Mouse (Mus musculus) olfactory bulb, adult 2 months (tissue): ENCODE measurements around the gene Enox1. TPM values are rescaled to one million over a fixed set of nuclear protein-coding genes. Genes with fewer than 3 reads are reported as not detected.

Experiments used
- H3K27ac ChIP-seq: fragments of 200-500 bp; 2 replicates; pipeline ENCODE4 v1.5.1; 2012; ENCODE audit warnings: low read depth, low read length; ENCODE audit not compliant: insufficient read depth
- H3K4me1 ChIP-seq: fragments of 200-500 bp; 2 replicates; pipeline ENCODE4 v1.6.1; 2012; ENCODE audit warnings: low read length; ENCODE audit not compliant: control insufficient read depth, insufficient read depth
- H3K4me3 ChIP-seq: fragments of 200-500 bp; 2 replicates; pipeline ENCODE4 v1.5.1; 2012; ENCODE audit warnings: mild to moderate bottlenecking, low read depth, low read length, moderate library complexity; ENCODE audit not compliant: insufficient read depth
- CTCF ChIP-seq: fragments of 200-500 bp; IDR thresholded peaks from 2 replicates; pipeline ENCODE4 v1.5.1; 2012; ENCODE audit warnings: low read depth, mild to moderate bottlenecking, low read length, moderate library complexity; ENCODE audit not compliant: insufficient read depth
- POLR2A ChIP-seq: fragments of 200-500 bp; IDR thresholded peaks from 2 replicates; pipeline ENCODE4 v1.6.1; 2012; ENCODE audit warnings: mild to moderate bottlenecking, low read depth, low read length, moderate library complexity; ENCODE audit not compliant: insufficient read depth
- WGBS: fragments of 180-500 bp; shearing (Covaris S2); methylation state at CpG from one replicate; pipeline ENCODE4 v1.1.7; 2018; 5-methylcytosine and 5-hydroxymethylcytosine counted together
- polyA plus RNA-seq: library from polyadenylated mRNA; stranded (reverse); fragments of >200 nt; gene quantifications from 2 replicates; pipeline ENCODE4 v1.2.4, GENCODE M21; 2012; ENCODE audit warnings: low replicate concordance; ENCODE audit not compliant: missing spikeins, insufficient read depth, insufficient read length

The Enox1 gene
- polyA plus RNA-seq, 1 experiment: not detected

- no peak for TF ChIP-seq CTCF
- no peak for TF ChIP-seq POLR2A
- 64% methylated on average over 13 of the region's 13 CpGs for WGBS
- Histone ChIP-seq H3K4me1 (peaks cover 18% of the 10 kb centered on the region), H3K4me3 (no peak overlapping the region), H3K27ac (no peak overlapping the region)
Observed at GRCm38 (mm10) chr14:77180753-77181374, 24.3 kb downstream of the Enox1 start.

- H3K4me1 ChIP-seq: peaks cover 11% of the 10 kb centered on the region
- H3K27ac ChIP-seq: no peak overlapping the region
- TF ChIP-seq CTCF (no peak), POLR2A (no peak)
- no peak overlapping the region for H3K4me3 ChIP-seq
- 91% methylated on average over 5 of the region's 5 CpGs for WGBS
Observed at GRCm38 (mm10) chr14:77183491-77183890, 26.9 kb downstream of the Enox1 start.

- 80% methylated on average over 2 of the region's 2 CpGs for WGBS
- TF ChIP-seq CTCF (no peak), POLR2A (no peak)
- peaks cover 9% of the 10 kb centered on the region for H3K4me1 ChIP-seq
- no peak overlapping the region for H3K27ac ChIP-seq
- H3K4me3 ChIP-seq: no peak overlapping the region
Observed at GRCm38 (mm10) chr14:77190158-77190557, 33.6 kb downstream of the Enox1 start.

DNA sequence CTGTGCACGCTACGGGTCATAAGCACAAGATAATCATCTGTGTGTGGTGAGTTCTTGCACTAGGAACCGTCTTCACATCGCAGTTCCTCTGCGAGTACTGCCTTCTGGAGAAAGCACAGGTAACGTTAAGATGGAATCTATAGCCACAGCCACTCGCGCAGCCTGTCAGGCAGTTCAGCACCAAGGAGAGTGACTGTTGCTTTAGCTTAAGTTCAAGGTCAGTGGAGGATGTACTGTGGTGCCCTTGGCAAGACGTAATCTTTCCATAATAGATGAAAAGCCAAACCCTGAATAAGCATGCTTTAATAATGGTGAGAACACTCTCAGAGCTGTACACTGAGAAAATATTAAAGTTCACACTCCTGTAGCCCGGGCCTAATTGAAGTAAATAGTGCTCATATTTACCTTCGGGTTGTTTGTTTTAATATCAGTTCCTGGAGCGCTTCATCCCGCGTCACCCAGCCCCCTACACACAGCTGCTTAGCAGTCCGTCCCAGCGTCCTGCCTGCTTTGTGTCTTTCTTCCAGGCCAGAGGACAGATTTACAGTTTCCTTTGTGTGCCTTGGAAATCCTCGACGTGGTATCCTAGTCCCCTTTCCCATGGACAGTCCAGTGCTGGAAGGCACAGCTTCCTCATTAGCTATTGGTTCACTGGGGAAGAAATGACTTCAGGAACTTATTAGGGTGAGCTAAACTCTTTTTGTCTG, 38.9 kb downstream of the Enox1 start:
- Histone ChIP-seq H3K4me3 (no peak overlapping the region), H3K4me1 (peaks cover 5% of the 10 kb centered on the region), H3K27ac (no peak overlapping the region)
- TF ChIP-seq CTCF (no peak), POLR2A (no peak)
- 72% methylated on average over 18 of the region's 18 CpGs for WGBS

DNA sequence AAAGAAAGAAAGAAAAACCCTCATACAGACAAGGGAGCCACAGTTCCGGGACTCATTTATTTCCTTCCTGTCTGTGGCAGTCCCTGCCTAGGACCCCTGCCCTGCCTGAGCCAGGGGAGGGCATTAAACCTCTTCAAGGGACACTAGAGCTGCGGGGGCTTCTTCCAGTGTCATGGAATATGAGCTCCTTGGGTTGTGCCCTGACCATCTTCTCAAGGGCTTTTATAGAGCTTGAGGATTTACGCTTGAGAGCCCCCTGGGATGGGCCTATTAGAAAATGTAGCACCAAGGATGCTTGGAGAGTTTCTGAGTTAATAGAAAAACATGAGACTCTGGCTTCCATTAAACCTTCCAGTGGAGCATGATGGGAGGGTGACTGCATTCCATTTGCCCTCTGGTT, 39.7 kb downstream of the Enox1 start:
- Histone ChIP-seq H3K4me1 (peaks cover 3% of the 10 kb centered on the region), H3K27ac (no peak overlapping the region), H3K4me3 (no peak overlapping the region)
- 84% methylated on average over 3 of the region's 3 CpGs for WGBS
- TF ChIP-seq CTCF (no peak), POLR2A (no peak)

GRCm38 (mm10) chr14:77197414-77197915, 40.9 kb downstream of the Enox1 start:
- Histone ChIP-seq H3K4me3 (no peak overlapping the region), H3K27ac (no peak overlapping the region), H3K4me1 (peaks cover 5% of the 10 kb centered on the region)
- 88% methylated on average over 2 of the region's 2 CpGs for WGBS
- TF ChIP-seq CTCF (no peak), POLR2A (no peak)

GRCm38 (mm10) chr14:77210889-77211288, 54.3 kb downstream of the Enox1 start:
- H3K4me3 ChIP-seq: no peak overlapping the region
- no peak overlapping the region for H3K27ac ChIP-seq
- H3K4me1 ChIP-seq: no peaks in the 10 kb centered on the region; the same call in 1 of the 2 replicates
- TF ChIP-seq POLR2A (no peak), CTCF (no peak)
- WGBS: 93% methylated on average over 8 of the region's 8 CpGs

DNA sequence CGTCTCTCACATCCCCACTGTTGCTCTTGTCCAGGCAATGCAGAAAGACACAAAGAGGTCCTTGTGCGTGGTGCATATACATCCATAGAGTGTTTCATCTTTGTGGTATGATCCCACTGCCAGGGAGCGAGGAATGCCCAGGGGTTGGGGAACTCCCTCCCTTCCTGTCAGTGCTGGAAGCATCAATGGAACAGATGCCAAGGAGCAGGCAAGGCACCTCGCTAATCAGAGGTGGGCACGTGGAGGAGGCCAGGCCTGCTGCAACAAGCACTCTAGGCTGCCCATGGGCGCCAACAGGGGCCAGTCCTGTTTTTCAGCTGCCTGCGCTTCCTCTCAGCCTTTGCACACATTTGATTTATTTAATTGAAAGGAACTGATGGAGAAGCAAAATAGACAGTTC, 56.6 kb downstream of the Enox1 start:
- 75% methylated on average over 7 of the region's 7 CpGs for WGBS
- no peaks in the 10 kb centered on the region; the same call in 1 of the 2 replicates for H3K4me1 ChIP-seq
- H3K27ac ChIP-seq: no peak overlapping the region
- H3K4me3 ChIP-seq: no peak overlapping the region
- TF ChIP-seq CTCF: no peak
- TF ChIP-seq POLR2A: no peak

- H3K27ac ChIP-seq: no peak overlapping the region
- TF ChIP-seq CTCF: no peak
- no peak for TF ChIP-seq POLR2A
- WGBS: 80% methylated on average over 6 of the region's 6 CpGs
- H3K4me1 ChIP-seq: no peaks in the 10 kb centered on the region; the same call in 1 of the 2 replicates
- no peak overlapping the region for H3K4me3 ChIP-seq
Observed at GRCm38 (mm10) chr14:77214848-77215247, 58.3 kb downstream of the Enox1 start.
